7 mouse cellular contexts compared by ENCODE assay signal in genomic region chr13:9846543-9847434, GRCm38 (mm10).
DNase-seq lines count a peak whose midpoint lies in the region; ATAC-seq lines count a peak whose summit lies in the region.

No protein-coding gene starts in this region.

- no peak overlapping the region for H3K4me3 ChIP-seq in intestine, embryonic 15.5 days (replicated peaks)
- H3K4me3 ChIP-seq in midbrain, embryonic 13.5 days (replicated peaks) = no peak overlapping the region

- no peak overlapping the region for H3K9ac ChIP-seq in intestine, embryonic 15.5 days
- H3K9ac ChIP-seq in midbrain, embryonic 13.5 days (replicated peaks) = no peak overlapping the region

- peak; percentile 84 for ATAC-seq in intestine, embryonic 15.5 days
- peak; percentile 93 for ATAC-seq in midbrain, embryonic 13.5 days

- no peak overlapping the region for H3K27ac ChIP-seq in intestine, embryonic 15.5 days
- H3K27ac ChIP-seq in midbrain, embryonic 13.5 days = no peak overlapping the region

- peaks cover 3% of the 10 kb centered on the region; the same call in 1 of the 2 replicates for H3K9me3 ChIP-seq in intestine, embryonic 15.5 days
- no peaks in the 10 kb centered on the region for H3K9me3 ChIP-seq in midbrain, embryonic 13.5 days

- peak; percentile 71 for DNase-seq in adipocyte (ENCODE audit: low spot score)
- DNase-seq in cerebellum, postnatal 25 days = peak; percentile 63 to 76
- DNase-seq in gastrocnemius, postnatal 14 days = peak; percentile 45
- peak; percentile 51 to 68 for DNase-seq in left cerebral cortex, postnatal 14 days (ENCODE audit: low spot score in 2 of 2)
- DNase-seq in spleen, adult 18-20 months = peak; percentile 20 to 55

- no peaks in the 10 kb centered on the region for H3K27me3 ChIP-seq in intestine, embryonic 15.5 days (replicated peaks)
- H3K27me3 ChIP-seq in midbrain, embryonic 13.5 days = peaks cover 5% of the 10 kb centered on the region; the same call in 1 of the 2 replicates

- H3K4me2 ChIP-seq in intestine, embryonic 15.5 days (replicated peaks) = no peak overlapping the region
- H3K4me2 ChIP-seq in midbrain, embryonic 13.5 days (replicated peaks) = 0 out of 2 replicates have a peak overlapping the region, but pooled peaks have one; percentile 12

- WGBS in intestine, embryonic 15.5 days = 36% methylated on average over 14 of the region's 14 CpGs
- 29% methylated on average over 14 of the region's 14 CpGs for WGBS in midbrain, embryonic 13.5 days

- no peaks in the 10 kb centered on the region for H3K4me1 ChIP-seq in intestine, embryonic 15.5 days (replicated peaks)
- no peaks in the 10 kb centered on the region for H3K4me1 ChIP-seq in midbrain, embryonic 13.5 days (replicated peaks)

- no peaks in the 10 kb centered on the region for H3K36me3 ChIP-seq in intestine, embryonic 15.5 days
- no peaks in the 10 kb centered on the region for H3K36me3 ChIP-seq in midbrain, embryonic 13.5 days

- intact Hi-C loops in gastrocnemius, postnatal 14 days (cut with DNase I; ENCODE audit: low total_unique reads) = loop anchor here (5.0 kb wide), 2 partner anchors 659 to 774 kb away; no protein-coding TSS in a partner anchor
- intact Hi-C loops in left cerebral cortex, postnatal 14 days (cut with DNase I) = loop anchor here (5.0 to 10.0 kb wide), 3 partner anchors 152 to 664 kb away; no protein-coding TSS in a partner anchor
